Mouse (Mus musculus) olfactory bulb, adult 2 months (tissue): Measurements from ENCODE around the gene Tpk1.

Experiments
- CTCF ChIP-seq: fragments of 200-500 bp; IDR thresholded peaks from 2 replicates; pipeline ENCODE4 v1.5.1; 2012; ENCODE audit warnings: low read depth, mild to moderate bottlenecking, low read length, moderate library complexity; ENCODE audit not compliant: insufficient read depth
- POLR2A ChIP-seq: fragments of 200-500 bp; IDR thresholded peaks from 2 replicates; pipeline ENCODE4 v1.6.1; 2012; ENCODE audit warnings: mild to moderate bottlenecking, low read depth, low read length, moderate library complexity; ENCODE audit not compliant: insufficient read depth

DNA sequence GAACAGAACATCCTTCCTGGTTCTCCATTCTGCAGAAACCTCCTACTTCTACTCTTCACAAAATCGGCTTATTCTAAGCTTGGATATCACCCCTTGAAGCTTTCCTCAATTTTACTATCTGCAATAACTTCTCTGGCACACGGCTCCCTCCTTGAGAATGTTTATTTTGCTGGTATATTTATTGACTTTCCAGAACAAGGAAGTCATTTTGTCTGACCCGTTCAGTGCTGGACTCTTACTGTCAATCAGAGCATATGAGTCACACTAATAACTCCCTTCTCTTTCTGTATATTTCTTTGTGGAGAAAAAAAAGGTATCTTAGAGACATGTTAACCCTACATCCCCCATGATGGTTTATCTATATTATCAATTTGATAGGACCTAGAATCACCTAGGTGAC is 10.1 kb upstream of the Tpk1 start:
- TF ChIP-seq CTCF (no peak), POLR2A (no peak)
